Mouse (Mus musculus) urinary bladder, postnatal 4 days (tissue): ENCODE data around the gene Kcp.

Experiments used
- DNase-seq, 2 experiments: peaks; one replicate each; pipeline ENCODE4 v3.0.0; 2021 to 2022; ENCODE audit warnings: low spot score in 2 of 2

Kcp gene

DNA sequence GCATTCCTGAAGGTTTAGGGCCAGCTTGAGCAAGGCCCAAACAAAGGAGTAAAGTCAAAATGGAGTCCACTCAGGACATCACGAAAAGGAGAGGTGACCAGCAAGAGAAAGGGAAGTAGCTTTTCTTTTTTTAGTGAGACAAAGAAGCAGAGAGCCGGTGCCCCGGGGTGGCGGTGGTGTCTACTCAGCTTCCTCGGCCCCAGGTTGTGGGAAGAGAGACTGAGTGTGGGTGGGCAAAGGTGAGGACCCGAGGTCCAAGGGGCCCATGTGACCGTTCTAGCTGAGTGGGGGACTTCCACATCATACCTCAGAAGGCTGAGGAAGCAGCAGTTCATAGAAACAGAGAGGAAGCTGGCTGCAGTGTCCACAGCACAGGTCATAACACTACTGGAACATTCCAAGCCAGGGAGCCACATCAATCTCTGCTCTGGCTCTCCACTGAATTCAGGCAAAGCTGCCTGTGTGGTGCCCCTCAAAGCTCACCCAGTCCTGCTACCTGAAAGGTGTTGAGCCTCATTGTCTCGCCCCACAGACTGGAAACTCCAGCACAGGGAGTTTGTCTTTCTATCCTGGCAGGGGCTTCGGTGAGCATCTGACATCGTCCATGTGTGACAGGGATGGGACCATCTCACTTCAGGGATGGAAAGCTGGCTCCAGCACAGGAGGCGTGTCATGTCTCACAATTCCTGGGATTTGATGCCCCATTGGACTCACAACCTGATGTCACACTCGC, 15.7 kb upstream of the Kcp start:
- no peak for DNase-seq

DNA sequence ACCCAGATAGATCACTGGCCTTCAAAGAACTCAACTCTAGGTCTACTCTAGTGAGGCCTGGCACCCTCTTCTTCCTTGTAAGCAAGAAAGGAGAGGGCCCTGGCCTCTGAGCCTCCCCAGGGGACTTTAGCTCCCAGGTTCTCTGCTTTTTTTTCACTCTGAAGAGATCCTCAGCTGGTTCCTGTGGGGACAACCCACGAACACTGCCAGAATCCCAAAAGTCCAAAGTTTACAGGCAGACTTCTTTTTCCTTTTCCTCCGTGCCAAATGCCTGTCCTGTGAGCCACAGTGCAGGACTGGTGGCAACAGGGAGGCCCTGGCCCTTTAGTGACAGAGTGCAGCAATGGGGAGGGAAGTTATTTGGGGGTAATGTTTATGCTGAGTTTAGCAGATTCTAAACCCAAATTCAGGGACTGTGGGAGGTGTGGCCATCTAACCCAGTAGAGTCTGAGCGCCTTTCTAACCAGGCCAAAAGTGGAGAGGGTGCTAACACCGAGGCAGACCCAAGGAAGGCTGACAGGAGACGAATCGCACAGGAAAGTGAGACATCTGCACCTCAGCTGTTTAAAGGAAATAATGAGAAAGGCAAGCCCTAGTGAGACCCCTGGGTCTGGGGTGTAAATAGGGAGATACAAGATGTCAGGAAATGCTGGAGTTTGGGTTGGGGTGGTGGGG, 15.0 kb upstream of the Kcp start:
- DNase-seq, result no peak

DNA sequence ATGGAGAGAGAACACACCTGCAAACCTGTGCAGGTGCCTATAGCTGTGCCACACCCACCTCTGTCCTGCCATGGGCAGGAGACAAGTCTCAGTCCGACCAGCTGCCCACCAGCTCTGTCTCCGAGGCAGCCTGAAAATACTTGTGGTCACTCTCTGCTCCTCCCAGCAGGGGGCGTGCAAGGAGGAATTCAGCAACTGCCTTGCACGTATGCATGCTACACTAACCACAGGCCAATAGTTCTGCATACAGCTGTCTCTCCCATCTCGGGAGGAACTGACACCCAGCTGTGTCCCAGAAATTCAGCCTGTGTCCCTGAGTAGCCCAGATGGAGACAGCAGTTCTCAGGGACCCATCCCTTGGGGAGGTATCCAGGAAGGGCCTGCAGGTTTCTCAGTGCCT, 9.4 kb upstream of the Kcp start:
- DNase-seq, result peak; percentile 70 to 82

DNA sequence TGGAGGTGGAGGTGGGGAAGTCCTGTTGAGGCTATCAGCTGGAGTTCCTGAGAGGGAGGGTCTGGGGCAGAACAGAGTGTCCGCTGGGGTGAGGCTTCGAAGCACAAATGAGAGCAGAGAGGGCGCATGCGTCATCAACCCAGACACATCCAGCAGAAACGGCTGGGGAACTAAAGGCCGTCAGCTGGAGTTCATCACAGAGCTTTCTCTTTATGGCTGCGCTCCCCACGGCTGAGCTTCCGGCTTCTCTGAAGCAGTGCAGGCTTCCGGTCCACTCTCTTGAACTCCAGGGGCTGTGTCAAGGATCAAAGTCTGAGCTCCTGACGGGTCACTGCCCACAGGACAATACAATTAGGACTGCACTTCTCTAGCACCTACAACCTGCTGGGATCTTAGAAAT, 5.5 kb upstream of the Kcp start:
- DNase-seq, result peak in 1 of 2 experiments; percentile 46

DNA sequence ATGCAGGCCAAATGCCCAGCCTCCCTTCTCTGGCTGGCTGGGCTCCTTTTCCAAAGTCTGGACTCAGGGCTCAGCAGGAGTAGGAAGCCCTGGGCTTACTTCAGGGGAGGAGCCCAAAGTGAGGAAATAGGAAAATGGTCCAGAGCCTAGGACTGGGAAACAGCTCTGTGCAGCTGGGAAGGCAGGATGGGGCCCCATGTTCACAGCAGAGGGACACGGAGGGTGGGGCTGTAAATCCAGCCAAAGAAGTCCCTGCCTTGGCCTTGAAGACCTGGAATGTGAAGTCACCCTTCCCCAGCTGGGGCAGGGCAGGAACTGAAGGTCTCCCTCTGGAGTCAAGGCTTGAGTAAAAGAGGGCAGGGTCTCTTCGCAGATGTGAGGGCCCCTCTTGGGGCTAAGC, 1.3 kb upstream of the Kcp start:
- no peak for DNase-seq

DNA sequence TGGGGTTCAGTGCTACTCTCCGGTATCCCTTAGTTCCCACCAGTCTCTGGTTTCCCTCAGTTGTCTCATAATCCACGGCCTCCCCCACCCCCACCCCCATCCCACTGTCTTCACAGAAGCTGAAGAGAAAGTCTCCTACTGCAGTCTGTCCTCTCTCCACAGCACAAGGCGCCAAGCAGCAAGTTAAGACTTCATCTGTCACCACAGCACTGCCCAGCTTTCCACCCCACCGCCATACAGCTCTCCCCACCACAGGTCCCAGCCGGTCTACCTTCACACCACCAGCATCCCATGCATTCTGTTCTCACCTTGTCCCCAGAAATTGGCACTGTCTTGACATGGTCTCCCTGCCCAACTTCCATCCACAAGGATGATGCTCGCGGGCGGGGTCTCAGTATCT, 918 bp downstream of the Kcp start:
- DNase-seq, result no peak

DNA sequence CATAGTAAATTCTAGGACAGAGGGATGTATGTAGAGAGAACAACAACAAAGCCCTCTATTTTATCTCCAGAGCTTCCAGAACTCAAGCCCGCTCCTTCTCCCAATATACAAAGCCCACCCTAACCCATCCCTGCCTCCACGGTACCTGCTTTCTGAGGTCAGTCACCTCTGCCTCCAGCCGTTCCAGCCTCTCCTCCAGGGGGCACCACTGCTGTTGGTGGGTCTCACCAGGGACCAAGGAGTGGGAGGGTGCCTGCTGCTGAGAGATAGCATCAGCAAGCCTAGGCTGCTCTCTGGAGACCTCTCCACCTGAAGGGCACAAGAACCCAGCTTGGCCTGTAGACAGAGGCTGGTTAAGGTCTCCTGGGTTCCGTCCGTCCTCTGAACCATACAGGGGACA, 2.3 kb downstream of the Kcp start:
- DNase-seq, result no peak

DNA sequence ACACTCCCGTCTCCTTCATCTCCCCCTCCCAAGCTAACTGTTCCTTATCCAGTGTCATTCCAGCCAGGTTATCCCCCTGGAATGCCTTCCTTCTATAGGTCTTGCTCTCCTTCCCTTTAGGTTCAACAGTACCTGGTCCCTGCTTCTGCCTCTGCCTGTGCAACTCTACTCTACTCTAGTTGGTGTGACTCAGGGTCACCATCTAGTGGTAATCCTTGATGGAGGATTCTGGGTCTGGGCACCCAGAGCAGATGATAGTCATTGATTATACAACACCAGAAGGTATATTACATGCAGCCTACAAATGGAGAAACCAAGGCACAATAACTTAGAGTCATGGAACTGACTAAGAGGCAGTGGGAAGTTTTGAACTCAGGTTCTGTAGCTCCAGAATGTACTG, 6.2 kb downstream of the Kcp start:
- DNase-seq, result no peak

DNA sequence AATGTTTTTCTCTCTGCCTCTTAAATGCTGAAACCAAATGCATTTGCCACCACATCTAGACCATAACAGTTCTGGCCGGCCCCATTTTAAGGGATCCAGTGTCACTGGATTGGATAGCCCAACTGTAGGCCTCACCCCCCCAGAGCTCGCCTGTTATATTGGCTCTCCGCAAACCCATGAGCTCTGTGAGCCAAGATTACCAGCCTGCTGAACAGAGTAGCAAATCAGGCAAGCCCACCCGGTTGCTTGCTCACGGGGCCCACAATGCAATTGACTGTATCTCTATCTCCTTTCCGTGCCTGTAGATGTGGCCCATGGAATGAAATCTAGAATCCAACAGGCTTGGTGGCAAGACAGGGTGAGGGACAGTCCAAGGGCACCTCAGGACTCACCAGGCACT, 6.9 kb downstream of the Kcp start:
- no peak for DNase-seq

DNA sequence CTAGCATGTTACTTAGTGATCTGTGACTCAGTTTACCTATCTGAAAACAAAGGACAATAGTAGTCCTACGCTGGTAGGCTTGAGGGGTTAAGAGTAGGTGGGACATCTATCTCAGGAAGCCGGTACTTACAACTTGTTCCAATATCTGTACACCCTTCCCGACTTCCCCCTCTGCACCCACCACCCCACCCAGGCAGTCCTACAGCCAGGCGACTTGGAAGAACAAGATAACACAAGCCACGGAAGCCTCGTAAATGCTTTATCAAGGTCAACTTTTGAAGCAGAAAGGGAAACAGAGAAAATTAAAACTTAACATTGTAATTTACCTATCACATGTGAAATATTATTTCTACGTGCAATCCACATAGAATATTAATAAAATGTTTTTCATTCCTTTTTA, 7.6 kb downstream of the Kcp start:
- no peak for DNase-seq

DNA sequence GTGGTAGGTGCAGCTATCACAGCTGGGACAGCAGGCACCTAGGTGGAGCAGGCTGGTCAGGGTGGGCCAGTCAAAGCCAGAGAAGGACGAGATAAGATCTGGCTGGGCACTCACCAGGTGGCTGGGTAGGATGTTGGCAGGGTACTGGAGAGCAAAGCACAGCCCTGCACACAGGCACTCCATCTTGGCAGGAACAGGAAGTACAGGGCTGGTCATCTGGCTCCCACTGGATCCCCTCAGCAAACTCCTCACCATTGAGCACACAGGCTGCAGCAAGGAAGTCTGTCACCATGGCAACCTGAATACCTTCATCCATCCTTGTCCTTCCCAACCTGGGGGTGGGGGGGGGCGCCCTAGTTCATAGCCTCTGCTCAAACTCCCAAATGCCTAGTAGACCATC, 10.0 kb downstream of the Kcp start:
- DNase-seq, result no peak

DNA sequence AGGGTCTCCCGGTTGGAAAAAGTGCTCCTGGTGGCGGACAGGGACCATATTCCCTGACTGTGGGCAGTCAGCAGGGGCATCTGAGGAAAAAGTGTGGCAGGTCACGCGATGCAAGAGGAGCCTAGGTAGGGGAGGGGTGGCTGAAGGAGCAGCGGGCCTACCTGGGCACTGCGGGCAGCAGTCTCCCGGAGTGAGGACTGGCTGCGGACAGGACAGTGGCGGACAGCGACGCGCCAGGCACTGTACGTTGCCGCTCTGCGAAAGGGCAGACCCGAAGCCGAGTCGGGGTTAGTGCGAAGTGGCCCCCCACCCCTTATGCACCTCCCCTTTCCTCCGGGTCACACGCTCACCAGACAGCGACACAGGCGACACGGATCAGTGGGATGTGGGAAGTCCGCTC, 11.5 kb downstream of the Kcp start:
- DNase-seq, result no peak

DNA sequence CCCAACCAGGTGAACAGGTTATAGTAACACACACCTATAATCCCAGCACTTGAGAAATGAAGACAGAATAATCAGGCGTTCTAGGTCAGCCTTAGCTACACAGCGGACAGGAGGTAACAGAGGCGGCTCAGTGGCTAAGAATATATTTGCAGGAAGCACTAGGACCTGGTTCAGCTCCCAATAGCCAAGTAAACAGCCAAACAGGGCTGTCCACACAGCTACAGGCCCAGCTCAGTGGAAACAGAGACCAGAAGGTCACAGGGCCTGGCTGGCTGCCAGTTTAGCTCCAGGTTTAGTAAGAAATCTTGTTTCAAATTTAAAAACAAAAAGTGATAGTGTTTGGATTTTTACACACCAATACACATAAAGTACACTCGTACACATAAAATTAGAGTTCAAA, 13.7 kb downstream of the Kcp start:
- DNase-seq, result no peak

DNA sequence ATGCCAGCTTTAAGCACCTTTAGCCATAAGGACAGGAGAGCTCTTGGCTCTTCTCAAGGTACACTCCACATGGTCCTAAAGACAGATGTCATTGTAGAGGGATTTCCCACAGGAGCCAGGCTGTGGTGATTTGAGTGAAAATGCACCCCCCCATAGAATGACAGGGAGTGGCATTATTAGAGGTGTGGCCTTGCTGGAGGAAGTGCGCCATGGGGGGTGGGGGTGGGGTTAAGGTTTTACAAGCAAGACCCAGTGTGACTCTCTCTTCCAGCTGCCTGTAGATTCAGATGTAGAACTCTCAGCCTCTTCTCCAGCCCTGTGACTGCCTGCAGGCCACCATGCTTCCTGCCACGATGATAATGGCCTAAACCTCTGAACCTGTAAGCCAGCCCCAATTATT, 21.8 kb downstream of the Kcp start:
- DNase-seq, result no peak

DNA sequence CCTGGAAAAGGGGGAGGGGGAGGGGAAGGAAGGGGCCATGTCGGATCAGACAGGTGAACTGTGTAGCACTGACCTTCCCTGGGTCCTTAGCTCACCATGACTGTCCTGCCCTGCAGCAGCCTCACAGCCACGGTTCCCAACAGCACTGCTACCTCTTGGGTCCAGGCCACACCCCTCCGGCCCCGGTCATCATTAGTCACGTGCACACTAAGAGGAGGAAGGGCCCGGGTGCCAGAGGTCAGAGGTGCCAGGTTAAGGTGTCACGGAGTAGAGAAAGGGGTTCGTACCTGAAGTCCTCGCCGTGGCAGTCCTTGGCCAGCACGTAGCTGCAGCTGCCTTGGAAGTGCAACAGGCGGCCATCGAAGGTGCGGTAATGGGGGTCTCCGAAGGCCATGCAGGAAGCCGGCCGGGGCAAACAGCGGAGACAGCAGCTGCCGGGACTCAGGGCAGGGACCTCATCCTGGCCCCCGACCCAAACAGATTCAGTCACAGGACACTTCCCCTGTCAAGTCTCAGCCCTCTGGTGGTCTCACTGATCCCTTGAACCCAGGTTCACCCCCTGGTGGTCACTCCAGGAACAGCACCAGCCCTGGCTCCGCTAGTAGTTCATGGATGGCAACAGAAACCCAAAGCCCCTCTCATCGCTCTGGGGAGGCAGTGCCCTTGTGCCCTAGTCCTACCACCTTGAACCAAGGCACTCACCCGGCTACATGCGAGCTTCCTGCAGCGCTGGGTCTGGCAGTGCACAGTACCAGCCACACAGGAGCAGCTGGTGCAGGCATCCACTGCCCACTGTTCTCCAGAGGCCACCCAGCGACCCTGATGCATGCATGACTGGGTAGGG, 22.8 kb downstream of the Kcp start:
- DNase-seq, result peak; percentile 37 to 83

DNA sequence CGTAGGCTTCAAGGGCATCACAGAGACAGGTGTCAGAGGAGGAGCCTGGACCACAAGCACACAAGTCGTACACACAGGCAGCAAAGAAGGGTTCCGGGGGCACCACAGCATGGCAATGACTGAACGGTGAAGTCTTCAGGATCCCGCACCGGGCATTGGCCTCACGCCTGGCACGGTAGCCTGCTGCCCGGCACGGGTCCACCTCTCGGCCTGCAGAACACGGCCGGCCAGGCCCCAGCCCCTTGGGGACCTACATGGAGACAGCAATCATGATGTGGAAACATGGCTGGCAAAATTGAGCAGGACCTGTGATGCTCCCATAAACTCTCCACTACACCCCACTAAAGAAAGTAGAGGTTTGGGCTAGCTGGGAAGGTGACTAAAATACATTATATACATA, 25.1 kb downstream of the Kcp start:
- no peak for DNase-seq

DNA sequence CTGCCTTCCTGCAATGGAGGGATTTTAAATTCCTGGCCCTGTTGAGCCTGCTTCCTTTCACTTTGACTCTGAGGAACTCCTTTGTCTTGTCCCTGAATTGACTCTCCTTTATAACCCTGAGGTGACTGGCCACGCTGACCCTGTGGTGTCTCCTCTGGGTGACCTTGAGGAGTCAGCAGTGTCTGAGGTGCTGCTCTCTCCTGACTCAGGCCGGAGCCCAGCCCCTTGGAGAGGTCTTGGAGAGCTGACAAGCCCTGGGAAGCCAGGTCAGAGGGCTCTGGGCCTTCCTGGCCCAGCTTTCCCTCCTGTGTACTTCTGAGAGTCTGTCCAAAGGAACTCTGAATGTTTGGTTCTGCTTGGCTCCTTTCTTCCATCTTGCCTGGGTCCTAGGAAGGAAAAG, 33.0 kb downstream of the Kcp start:
- no peak for DNase-seq

DNA sequence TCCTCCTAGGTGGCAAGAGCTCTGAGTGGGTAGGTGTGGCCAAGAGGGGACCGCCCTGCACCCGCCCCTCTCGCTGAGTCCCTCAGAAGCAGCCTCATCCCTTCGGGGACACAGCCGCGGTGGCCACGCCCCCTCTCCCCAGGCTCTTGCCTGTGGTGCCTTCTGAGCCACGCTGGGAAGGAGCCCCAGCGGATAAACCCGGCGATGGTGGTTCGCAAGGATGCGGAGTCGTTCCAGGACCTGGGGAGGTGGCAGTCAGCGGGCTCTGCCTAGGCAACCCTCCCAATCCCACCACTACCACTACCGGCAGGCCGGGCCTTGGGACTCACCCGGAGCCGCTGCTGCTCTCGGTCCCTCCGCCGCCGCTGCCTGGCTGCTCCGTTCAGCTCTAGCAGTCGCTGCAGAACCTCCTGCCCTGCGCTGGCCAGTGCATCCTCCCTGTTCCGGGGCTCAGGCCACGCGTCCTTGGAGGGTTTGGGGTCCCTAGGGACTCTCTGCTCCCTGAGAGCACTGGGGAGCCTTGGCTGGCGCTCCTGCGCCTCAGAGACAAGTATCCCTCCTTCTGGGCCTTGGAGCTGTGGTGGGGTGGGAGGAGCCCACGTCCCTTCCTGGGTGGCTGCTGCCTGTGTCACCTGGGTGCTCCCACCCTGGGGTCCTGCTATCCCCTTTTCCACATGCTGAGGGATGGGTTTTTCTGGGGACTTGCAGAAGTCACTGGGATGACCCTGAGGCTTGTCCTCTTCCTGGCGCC, 33.6 kb downstream of the Kcp start:
- peak; percentile 68 to 77 for DNase-seq

DNA sequence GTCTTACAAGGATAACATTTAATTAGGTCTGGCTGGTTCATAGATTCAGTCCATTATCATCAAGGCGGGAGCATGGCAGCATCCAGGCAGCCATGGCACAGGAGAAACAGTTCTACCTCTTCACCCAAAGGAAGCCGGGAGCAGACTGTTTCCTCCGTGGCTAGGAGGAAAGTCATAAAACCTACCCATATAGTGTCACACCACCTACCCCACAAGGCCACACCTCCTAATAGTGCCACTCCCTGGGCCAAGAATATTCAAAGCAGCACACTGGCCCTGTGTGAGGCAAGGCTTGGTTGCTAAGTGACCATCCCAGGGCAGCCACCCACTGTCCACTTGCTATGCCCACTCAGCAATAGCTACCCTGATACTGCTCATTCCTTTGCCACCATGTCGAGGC, 36.6 kb downstream of the Kcp start, which contains the start of gene Atp6v1fnb:
Atp6v1fnb (plus strand) TSS at position 301 of the 400 bp plus-strand sequence.
- DNase-seq, result no peak

DNA sequence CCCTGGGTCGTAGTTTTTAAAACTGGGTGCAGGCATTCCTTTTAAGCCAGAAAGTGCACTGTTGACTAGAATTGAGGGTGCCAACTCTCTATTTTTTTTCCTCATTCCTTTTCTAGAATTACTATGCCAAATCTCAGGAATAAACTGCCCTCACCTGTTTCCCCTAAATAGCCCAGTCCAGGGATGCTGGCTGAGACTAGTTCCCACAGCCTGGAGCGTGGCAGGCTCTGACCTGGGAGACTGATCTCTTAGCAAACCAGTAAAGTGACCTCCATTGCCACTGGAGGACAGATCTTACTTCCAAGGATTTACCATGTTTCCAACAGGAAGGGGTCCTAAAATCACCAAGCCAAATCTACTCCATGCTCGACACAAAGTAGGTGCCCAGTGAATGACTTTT, 38.9 kb downstream of the Kcp start:
- no peak for DNase-seq

DNA sequence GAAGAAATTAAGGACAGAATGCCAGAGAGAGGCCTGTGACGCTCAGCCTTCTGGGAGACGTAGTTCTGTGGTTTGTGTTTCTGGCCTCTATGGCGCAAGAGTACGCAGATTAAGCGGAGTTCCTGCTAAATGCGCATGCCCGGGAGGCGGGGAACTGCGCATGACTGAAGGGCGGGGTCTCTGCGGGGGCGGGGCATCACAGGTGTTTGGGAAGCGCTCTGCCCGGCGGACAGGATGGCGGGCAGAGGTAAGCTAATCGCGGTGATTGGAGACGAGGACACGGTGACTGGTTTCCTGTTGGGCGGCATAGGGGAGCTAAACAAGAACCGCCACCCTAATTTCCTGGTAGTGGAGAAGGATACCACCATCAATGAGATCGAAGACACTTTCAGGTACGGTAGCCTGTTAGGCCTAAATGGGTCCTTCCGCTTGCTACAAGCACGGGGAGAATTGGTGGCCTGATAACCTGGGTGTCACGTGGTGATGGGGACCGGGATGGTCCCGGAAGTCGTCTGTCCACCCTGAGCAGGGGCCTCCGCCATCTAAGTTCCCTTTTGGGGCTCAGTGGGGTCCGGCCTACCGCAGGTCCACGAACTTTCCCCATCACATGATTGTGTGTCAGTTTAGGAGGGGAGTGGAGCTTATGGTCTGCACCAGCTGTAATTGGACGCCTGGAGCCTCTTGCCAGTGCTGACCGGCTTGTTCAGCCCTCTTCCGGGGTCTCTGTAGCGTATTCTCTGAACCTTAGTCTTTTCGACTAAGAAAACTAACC, 40.0 kb downstream of the Kcp start, which contains the start of gene Atp6v1f:
Atp6v1f (plus strand) TSS at position 136 of the 772 bp plus-strand sequence.
- DNase-seq, result peak; percentile 87 to 91
